Comparison of ENCODE assay signal across 20 mouse cellular contexts in genomic region chr9:32618544-32619120, GRCm38 (mm10). TPM values are rescaled to one million over a fixed set of nuclear protein-coding genes. Genes with fewer than 3 reads are reported as not detected.
DNase-seq lines count a peak whose midpoint lies in the region; ATAC-seq and TF ChIP-seq lines count a peak whose summit lies in the region.
"Had no signal": no experiment of that assay in that cellular context is flagged by ENCODE, and none has a peak within 500 bp of the region (broad histone marks: within the 10 kb centered on the region; RNA-seq: fewer than 3 reads in every experiment).

No protein-coding gene starts in this region.

- TF ChIP-seq POLR2A in lung, adult 2 months (IDR thresholded peaks at IDR 0.05; ENCODE audit: borderline replicate concordance, extremely low read depth, low read depth, low read length) = no peak
- TF ChIP-seq POLR2A in small intestine, adult 2 months (IDR thresholded peaks at IDR 0.05; ENCODE audit: low read depth, low read length) = no peak

- H3K4me2 ChIP-seq in heart, postnatal 0 days (ENCODE audit: low read depth, low read length) = no peak overlapping the region
- no peak overlapping the region for H3K4me2 ChIP-seq in lung, postnatal 0 days (replicated peaks; ENCODE audit: low read depth, low read length)
- H3K4me2 ChIP-seq: hindbrain, embryonic 13.5 days; neural tube, embryonic 12.5 days had no signal

- H3K9me3 ChIP-seq in heart, postnatal 0 days (replicated peaks; ENCODE audit: control insufficient read depth, low read length) = no peaks in the 10 kb centered on the region
- H3K9me3 ChIP-seq in lung, postnatal 0 days (ENCODE audit: low read length) = no peaks in the 10 kb centered on the region
- H3K9me3 ChIP-seq: hindbrain, embryonic 13.5 days; neural tube, embryonic 12.5 days had no signal

- H3K36me3 ChIP-seq in heart, postnatal 0 days (replicated peaks; ENCODE audit: control insufficient read depth, insufficient read depth, low read length) = no peaks in the 10 kb centered on the region
- no peaks in the 10 kb centered on the region for H3K36me3 ChIP-seq in lung, postnatal 0 days (ENCODE audit: insufficient read depth, low read length)
- no peaks in the 10 kb centered on the region for H3K36me3 ChIP-seq in small intestine, adult 2 months (ENCODE audit: control insufficient read depth, insufficient read depth, low read length)
- H3K36me3 ChIP-seq: hindbrain, embryonic 13.5 days; neural tube, embryonic 12.5 days had no signal

- TF ChIP-seq CTCF in gastrocnemius, adult 2 months (IDR thresholded peaks at IDR 0.05) = no peak
- TF ChIP-seq CTCF in heart, postnatal 0 days (IDR thresholded peaks at IDR 0.05; ENCODE audit: low read depth) = no peak
- no peak for TF ChIP-seq CTCF in lung, postnatal 0 days (IDR thresholded peaks at IDR 0.05)
- no peak for TF ChIP-seq CTCF in lung, adult 2 months (IDR thresholded peaks at IDR 0.05; ENCODE audit: insufficient read depth, low read length)
- TF ChIP-seq CTCF in small intestine, adult 2 months (IDR thresholded peaks at IDR 0.05; ENCODE audit: extremely low read depth, insufficient read length, insufficient replicate concordance, low read depth, low read length) = no peak

- 71% methylated on average over 9 of the region's 9 CpGs for WGBS in heart, postnatal 0 days
- 73% methylated on average over 9 of the region's 9 CpGs for whole genome bisulfite sequencing in lung, postnatal 0 days
- 54% methylated on average over 9 of the region's 9 CpGs for WGBS in lung, adult 2 months
- whole genome bisulfite sequencing in small intestine, adult 2 months = 84% methylated on average over 9 of the region's 9 CpGs

- no peak for DNase-seq in gastrocnemius, adult 2 months
- no peak for DNase-seq in gastrocnemius, postnatal 4 days (ENCODE audit: low spot score in 2 of 2)
- DNase-seq in heart, postnatal 0 days (ENCODE audit: low spot score) = peak; percentile 15
- DNase-seq in heart, postnatal 14 days = no peak
- DNase-seq in lung, postnatal 0 days (ENCODE audit: low spot score) = peak; percentile 71
- no peak for DNase-seq in lung, adult 2 months
- no peak for DNase-seq in right cerebral cortex, postnatal 25 days
- DNase-seq: adrenal gland, postnatal 10 days; cerebellum, adult 8-10 months; gastrocnemius, postnatal 36 days; heart, postnatal 10 days; kidney, adult 18-20 months; midbrain, embryonic 14.5 days; right cerebral cortex, postnatal 14 days; thymus, postnatal 25 days had no signal

- intact Hi-C loops in gastrocnemius, adult 2 months (cut with DNase I) = no loop called here
- intact Hi-C loops in heart, postnatal 14 days (cut with DNase I) = no loop called here

- ATAC-seq in heart, postnatal 0 days (ENCODE audit: insufficient read depth, low read depth) = peak; percentile 66
- ATAC-seq in lung, postnatal 0 days = peak; percentile 92
- ATAC-seq: inflammation-experienced regulatory T-cells, adult 6 months had no signal

- H3K27ac ChIP-seq in gastrocnemius, adult 2 months = peak overlapping the region; percentile 58
- 0 out of 2 replicates have a peak overlapping the region, but pooled peaks have one; percentile 17 for H3K27ac ChIP-seq in heart, postnatal 0 days (ENCODE audit: low read depth)
- no peak overlapping the region for H3K27ac ChIP-seq in lung, postnatal 0 days (ENCODE audit: low read length)
- 0 out of 2 replicates have a peak overlapping the region, but pooled peaks have one; percentile 18 for H3K27ac ChIP-seq in small intestine, adult 2 months (ENCODE audit: insufficient read depth, low read depth, low read length)
- H3K27ac ChIP-seq: hindbrain, embryonic 13.5 days; kidney, postnatal 0 days; neural tube, embryonic 12.5 days had no signal

- no peak for TF ChIP-seq EP300 in heart, postnatal 0 days (IDR thresholded peaks at IDR 0.05; ENCODE audit: low read depth)
- TF ChIP-seq EP300 in lung, postnatal 0 days (IDR thresholded peaks at IDR 0.05) = peak; percentile 91

- peaks cover 3% of the 10 kb centered on the region; the same call in 1 of the 2 replicates for H3K4me1 ChIP-seq in heart, postnatal 0 days (ENCODE audit: control insufficient read depth, insufficient read depth)
- H3K4me1 ChIP-seq in lung, postnatal 0 days (ENCODE audit: insufficient read depth, low read depth, low read length) = no peaks in the 10 kb centered on the region
- H3K4me1 ChIP-seq in lung, adult 2 months (ENCODE audit: control insufficient read depth, insufficient read depth, low read length) = peaks cover 5% of the 10 kb centered on the region
- peaks cover 4% of the 10 kb centered on the region; the same call in 1 of the 2 replicates for H3K4me1 ChIP-seq in small intestine, adult 2 months (ENCODE audit: control insufficient read depth, insufficient read depth, insufficient read length, low read length)
- H3K4me1 ChIP-seq: neural tube, embryonic 12.5 days had no signal

- no peaks in the 10 kb centered on the region for H3K27me3 ChIP-seq in heart, postnatal 0 days (ENCODE audit: control insufficient read depth, insufficient read depth, low read length)
- no peaks in the 10 kb centered on the region for H3K27me3 ChIP-seq in lung, postnatal 0 days (replicated peaks; ENCODE audit: insufficient read depth, low read length)
- H3K27me3 ChIP-seq in small intestine, adult 2 months (ENCODE audit: control insufficient read depth, insufficient read depth, low read length) = no peaks in the 10 kb centered on the region
- H3K27me3 ChIP-seq: neural tube, embryonic 12.5 days had no signal

- no peak overlapping the region for H3K9ac ChIP-seq in heart, postnatal 0 days (replicated peaks; ENCODE audit: low read depth, low read length)
- H3K9ac ChIP-seq in lung, postnatal 0 days (replicated peaks; ENCODE audit: low read depth) = no peak overlapping the region
- H3K9ac ChIP-seq: hindbrain, embryonic 13.5 days; neural tube, embryonic 12.5 days had no signal

- no peak overlapping the region for H3K4me3 ChIP-seq in gastrocnemius, adult 2 months
- no peak overlapping the region for H3K4me3 ChIP-seq in heart, postnatal 0 days (ENCODE audit: low read depth, low read length)
- no peak overlapping the region for H3K4me3 ChIP-seq in lung, postnatal 0 days (ENCODE audit: low read depth, low read length)
- no peak overlapping the region for H3K4me3 ChIP-seq in lung, adult 2 months (replicated peaks; ENCODE audit: extremely low read depth, low read depth, low read length)
- no peak overlapping the region for H3K4me3 ChIP-seq in small intestine, adult 2 months (ENCODE audit: low read depth, low read length)
- H3K4me3 ChIP-seq: hindbrain, embryonic 13.5 days; neural tube, embryonic 12.5 days had no signal

RNA-seq across cellular contexts. Expression of gene Ets1, which starts 17.4 kb away (rescaled TPM):
- 10 to 100 TPM; 11.6 to 11.7 TPM for total RNA-seq in gastrocnemius, adult 2 months (2021)
- total RNA-seq in gastrocnemius, postnatal 4 days (2021) = 10 to 100 TPM; 55.1 to 59.1 TPM
- total RNA-seq in heart, postnatal 0 days (2014; rRNA removed; ENCODE audit: low replicate concordance) = 55.8 and 72.7 TPM in 2 replicates
- polyA plus RNA-seq in heart, postnatal 0 days (2015; fragmentation: Nextera tagmentation; extraction: Ambion mirVana) = 31.6 and 34.3 TPM in 2 replicates
- total RNA-seq in heart, postnatal 14 days (2021) = 100 to 1,000 TPM in 1 of 2 experiments, 10 to 100 TPM in 1; 88.9 to 111 TPM
- polyA plus RNA-seq in lung, postnatal 0 days (2015; fragmentation: Nextera tagmentation; extraction: Ambion mirVana) = 78.2 and 113 TPM in 2 replicates
- polyA plus RNA-seq in lung, adult 2 months (2012; rRNA removed) = 57.3 and 67.2 TPM in 2 replicates
- 4.7 and 10.2 TPM in 2 replicates for polyA plus RNA-seq in small intestine, adult 2 months (2012; rRNA removed)

Comparison
In these comparisons a context has a peak if more than half of its experiments do, and no peak if none do; other contexts are left out.
1. DNase-seq: peak in heart, postnatal 0 days (single experiment) and lung, postnatal 0 days (single experiment); none in gastrocnemius, adult 2 months (single experiment), gastrocnemius, postnatal 4 days (0 of 2), heart, postnatal 14 days (0 of 2), lung, adult 2 months (single experiment) and right cerebral cortex, postnatal 25 days (single experiment).